Mouse (Mus musculus): Measurements from ENCODE around the gene H2afj. TPM values are rescaled to one million over a fixed set of nuclear protein-coding genes. Genes with fewer than 3 reads are reported as not detected.
A peak's percentile ranks its signal among the peaks of the same experiment; 100 is the strongest.

Gene H2afj
- polyA plus RNA-seq, 1 experiment: 254 TPM

DNA sequence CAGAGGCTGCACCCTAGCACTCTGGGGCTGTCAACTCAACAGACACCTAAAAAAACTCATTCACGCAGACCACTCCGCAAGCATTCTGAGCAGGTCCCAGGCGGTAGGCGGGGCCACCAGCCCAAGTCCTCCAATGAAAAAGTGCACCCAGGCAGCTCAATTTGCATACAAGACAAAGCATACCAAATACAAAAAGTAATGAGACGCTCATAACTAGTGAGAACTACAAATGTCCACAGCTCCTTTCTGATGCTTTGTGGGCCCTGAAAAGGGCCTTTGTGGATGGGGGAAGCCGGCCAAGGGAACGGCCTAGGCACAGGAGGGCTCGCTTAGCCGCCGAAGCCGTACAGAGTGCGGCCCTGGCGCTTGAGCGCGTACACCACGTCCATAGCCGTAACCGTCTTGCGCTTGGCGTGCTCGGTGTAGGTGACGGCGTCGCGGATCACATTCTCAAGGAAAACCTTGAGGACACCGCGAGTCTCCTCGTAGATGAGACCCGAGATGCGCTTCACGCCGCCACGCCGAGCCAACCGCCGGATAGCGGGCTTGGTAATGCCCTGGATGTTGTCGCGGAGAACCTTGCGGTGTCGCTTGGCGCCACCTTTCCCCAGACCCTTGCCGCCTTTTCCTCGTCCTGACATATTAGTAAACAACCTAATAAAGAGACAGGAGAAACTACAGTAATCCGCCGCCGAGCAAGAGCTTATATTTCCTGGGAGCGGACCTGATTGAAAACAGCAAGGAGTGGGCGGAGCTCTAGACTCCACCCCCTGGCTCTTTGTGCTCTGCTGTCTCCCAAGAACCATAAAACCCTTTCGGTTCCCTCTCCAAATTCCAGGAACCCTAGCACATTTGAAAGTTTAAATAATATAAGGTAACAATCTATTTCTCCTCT, 4.1 kb upstream of the H2afj start, which contains the start of gene Hist4h4:
Gene Hist4h4 (minus strand): TSS at position 677 of the 895 bp plus-strand sequence.
- peak within 1 kb of the TSS; percentile 17 for H3ac ChIP-seq (ENCODE audit: control insufficient read depth, insufficient read length)
- TF ChIP-seq E2F4 (IDR thresholded peaks at IDR 0.05; ENCODE audit: insufficient read depth) (peak; percentile 42), TCF3 (IDR thresholded peaks at IDR 0.05; ENCODE audit: insufficient read length, low read depth) (no peak), TCF12 (IDR thresholded peaks at IDR 0.05; ENCODE audit: insufficient read depth, poor library complexity, severe bottlenecking) (no peak), REST (IDR thresholded peaks at IDR 0.05; ENCODE audit: insufficient read depth, insufficient read length) (peak; percentile 2), POLR2A (IDR thresholded peaks at IDR 0.05; ENCODE audit: insufficient read length, low read depth) (peak; percentile 97), CEBPB (IDR thresholded peaks at IDR 0.05; ENCODE audit: insufficient read depth, poor library complexity, severe bottlenecking) (0 out of 2 replicates have a peak, but pooled peaks have one; percentile 26), POLR2AphosphoS2 (IDR thresholded peaks at IDR 0.05; ENCODE audit: insufficient read length, low read depth) (peak; percentile 100), MYOD1 (IDR thresholded peaks at IDR 0.05; ENCODE audit: control insufficient read depth in 1 of 3, insufficient read length in 2 of 3, low read depth in 2 of 3) (no peak), SRF (IDR thresholded peaks at IDR 0.05; ENCODE audit: control insufficient read depth, insufficient read length, low read depth) (no peak), MYOG (IDR thresholded peaks at IDR 0.05; ENCODE audit: control insufficient read depth in 1 of 3, insufficient read depth in 1 of 3, insufficient read length in 2 of 3, low read depth in 2 of 3) (peak in 1 of 3 experiments; percentile 28), MAX (IDR thresholded peaks at IDR 0.05; ENCODE audit: low read depth) (no peak), USF1 (IDR thresholded peaks at IDR 0.05; ENCODE audit: low read depth) (no peak)

DNA sequence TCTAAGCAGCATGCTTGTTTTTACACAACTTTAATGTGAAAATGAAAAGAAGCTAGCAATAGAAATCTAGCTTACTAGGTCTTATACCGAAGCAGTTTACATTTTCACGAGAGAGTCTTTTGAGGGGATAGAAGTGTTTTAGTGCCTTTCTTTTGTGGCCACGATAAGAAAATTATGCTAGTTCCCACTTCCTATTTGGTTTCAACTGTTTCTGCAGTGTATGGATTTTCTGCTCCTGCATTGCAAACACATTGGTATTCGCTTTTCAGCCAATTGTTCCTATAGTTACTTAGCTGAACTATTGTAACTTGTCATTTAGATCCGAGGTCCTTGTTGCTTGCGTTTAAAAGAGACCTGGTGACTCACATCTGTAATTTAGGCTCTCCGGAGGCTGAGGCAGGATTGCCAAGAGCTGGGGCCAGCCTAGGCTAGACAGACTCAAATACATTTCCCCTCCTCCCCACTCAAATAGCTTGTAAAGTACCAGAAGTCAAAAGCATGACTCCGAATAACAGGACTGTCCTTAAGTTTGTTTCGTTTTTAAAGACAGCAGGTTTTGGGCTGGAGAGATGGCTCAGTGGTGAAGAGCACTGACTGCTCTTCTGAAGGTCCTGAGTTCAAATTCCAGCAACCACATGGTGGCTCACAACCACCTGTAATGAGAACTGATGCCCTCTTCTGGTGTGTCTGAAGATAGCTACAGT, 3.2 kb upstream of the H2afj start:
- peak overlapping the region; percentile 93 for H3K4me2 ChIP-seq (ENCODE audit: low read depth)
- TF ChIP-seq MAX (IDR thresholded peaks at IDR 0.05; ENCODE audit: low read depth) (no peak), TCF3 (IDR thresholded peaks at IDR 0.05; ENCODE audit: insufficient read length, low read depth) (no peak), USF1 (IDR thresholded peaks at IDR 0.05; ENCODE audit: low read depth) (no peak), POLR2AphosphoS2 (IDR thresholded peaks at IDR 0.05; ENCODE audit: insufficient read length, low read depth) (no peak), POLR2A (IDR thresholded peaks at IDR 0.05; ENCODE audit: insufficient read length, low read depth) (no peak), E2F4 (IDR thresholded peaks at IDR 0.05; ENCODE audit: insufficient read depth) (no peak), CEBPB (IDR thresholded peaks at IDR 0.05; ENCODE audit: insufficient read depth, poor library complexity, severe bottlenecking) (no peak), SRF (IDR thresholded peaks at IDR 0.05; ENCODE audit: control insufficient read depth, insufficient read length, low read depth) (no peak), MYOD1 (IDR thresholded peaks at IDR 0.05; ENCODE audit: control insufficient read depth in 1 of 3, insufficient read length in 2 of 3, low read depth in 2 of 3) (no peak), MYOG (IDR thresholded peaks at IDR 0.05; ENCODE audit: control insufficient read depth in 1 of 3, insufficient read depth in 1 of 3, insufficient read length in 2 of 3, low read depth in 2 of 3) (no peak), REST (IDR thresholded peaks at IDR 0.05; ENCODE audit: insufficient read depth, insufficient read length) (no peak)
- H3K27me3 ChIP-seq (ENCODE audit: control insufficient read depth, insufficient read depth, insufficient read length): no peaks in the 10 kb centered on the region
- H3K4me3 ChIP-seq: peak overlapping the region; percentile 53
- H3ac ChIP-seq (ENCODE audit: control insufficient read depth, insufficient read length): peak overlapping the region; percentile 17
- H3K79me2 ChIP-seq (ENCODE audit: control insufficient read depth, insufficient read depth): peaks cover 12% of the 10 kb centered on the region
- no peaks in the 10 kb centered on the region for H3K36me3 ChIP-seq (ENCODE audit: control insufficient read depth, insufficient read depth)

More for the DNA sequence above, 4.1 kb upstream of the H2afj start, which contains the start of gene Hist4h4:
- Histone ChIP-seq H3K4me2 (ENCODE audit: low read depth) (peak within 1 kb of the TSS; percentile 93), H3K79me2 (ENCODE audit: control insufficient read depth, insufficient read depth) (peaks cover 3% of the 10 kb centered on the region), H3K36me3 (ENCODE audit: control insufficient read depth, insufficient read depth) (no peaks in the 10 kb centered on the region), H3K27me3 (ENCODE audit: control insufficient read depth, insufficient read depth, insufficient read length) (no peaks in the 10 kb centered on the region), H3K4me3 (peak within 1 kb of the TSS; percentile 53)

DNA sequence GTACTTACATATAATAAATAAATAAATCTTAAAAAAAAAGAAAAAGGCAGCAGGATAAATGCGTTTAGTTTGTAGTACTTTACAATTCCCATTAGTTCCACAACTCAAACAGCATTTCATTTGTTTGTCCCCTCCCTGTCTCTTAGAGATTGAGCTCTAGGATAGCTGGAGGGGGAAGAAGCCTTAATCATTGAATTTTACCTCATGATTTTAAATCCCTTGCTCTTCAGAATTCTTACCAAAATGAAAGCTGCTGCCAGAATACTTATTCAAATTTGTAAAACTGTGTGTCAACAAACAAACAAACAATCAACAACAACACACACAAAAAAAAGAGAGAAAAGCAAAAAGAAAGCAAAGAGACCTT, 2.7 kb upstream of the H2afj start:
- Histone ChIP-seq H3K4me2 (ENCODE audit: low read depth) (peak overlapping the region; percentile 93), H3K79me2 (ENCODE audit: control insufficient read depth, insufficient read depth) (peaks cover 17% of the 10 kb centered on the region), H3K4me3 (no peak overlapping the region), H3K36me3 (ENCODE audit: control insufficient read depth, insufficient read depth) (no peaks in the 10 kb centered on the region), H3ac (ENCODE audit: control insufficient read depth, insufficient read length) (no peak overlapping the region), H3K27me3 (ENCODE audit: control insufficient read depth, insufficient read depth, insufficient read length) (no peaks in the 10 kb centered on the region)
- TF ChIP-seq TCF3 (IDR thresholded peaks at IDR 0.05; ENCODE audit: insufficient read length, low read depth) (no peak), MYOG (IDR thresholded peaks at IDR 0.05; ENCODE audit: control insufficient read depth in 1 of 3, insufficient read depth in 1 of 3, insufficient read length in 2 of 3, low read depth in 2 of 3) (no peak), SRF (IDR thresholded peaks at IDR 0.05; ENCODE audit: control insufficient read depth, insufficient read length, low read depth) (no peak), TCF12 (IDR thresholded peaks at IDR 0.05; ENCODE audit: insufficient read depth, poor library complexity, severe bottlenecking) (no peak), MYOD1 (IDR thresholded peaks at IDR 0.05; ENCODE audit: control insufficient read depth in 1 of 3, insufficient read length in 2 of 3, low read depth in 2 of 3) (no peak), MAX (IDR thresholded peaks at IDR 0.05; ENCODE audit: low read depth) (no peak), REST (IDR thresholded peaks at IDR 0.05; ENCODE audit: insufficient read depth, insufficient read length) (no peak), POLR2AphosphoS2 (IDR thresholded peaks at IDR 0.05; ENCODE audit: insufficient read length, low read depth) (no peak), POLR2A (IDR thresholded peaks at IDR 0.05; ENCODE audit: insufficient read length, low read depth) (no peak), CEBPB (IDR thresholded peaks at IDR 0.05; ENCODE audit: insufficient read depth, poor library complexity, severe bottlenecking) (no peak)

DNA sequence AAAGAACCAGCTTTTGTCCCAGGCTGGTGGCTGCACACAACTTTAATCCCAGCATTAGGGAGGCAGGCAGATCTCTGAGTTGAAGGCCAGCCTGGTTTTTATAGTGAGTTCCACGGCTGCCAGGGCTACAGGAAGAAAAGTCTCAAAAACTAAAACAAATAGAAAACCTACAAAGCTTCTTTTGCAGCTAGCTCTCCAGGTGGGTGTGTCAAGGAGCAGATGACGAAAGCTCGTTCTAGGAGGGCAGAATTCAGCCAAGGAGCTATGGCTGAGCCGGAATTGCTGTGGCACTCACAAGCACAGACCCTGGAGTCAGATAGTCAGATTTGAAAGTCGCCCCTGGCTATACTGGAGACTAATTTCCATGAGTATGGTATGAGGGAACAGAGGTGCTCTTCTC, 1.2 kb upstream of the H2afj start:
- Histone ChIP-seq H3ac (ENCODE audit: control insufficient read depth, insufficient read length) (no peak overlapping the region), H3K4me3 (no peak overlapping the region), H3K4me2 (ENCODE audit: low read depth) (no peak overlapping the region), H3K36me3 (ENCODE audit: control insufficient read depth, insufficient read depth) (no peaks in the 10 kb centered on the region), H3K27me3 (ENCODE audit: control insufficient read depth, insufficient read depth, insufficient read length) (no peaks in the 10 kb centered on the region), H3K79me2 (ENCODE audit: control insufficient read depth, insufficient read depth) (peaks cover 18% of the 10 kb centered on the region)
- no peak for TF ChIP-seq E2F4 (IDR thresholded peaks at IDR 0.05; ENCODE audit: insufficient read depth)
- no peak for TF ChIP-seq REST (IDR thresholded peaks at IDR 0.05; ENCODE audit: insufficient read depth, insufficient read length)
- no peak for TF ChIP-seq TCF3 (IDR thresholded peaks at IDR 0.05; ENCODE audit: insufficient read length, low read depth)
- TF ChIP-seq SRF (IDR thresholded peaks at IDR 0.05; ENCODE audit: control insufficient read depth, insufficient read length, low read depth): no peak
- no peak for TF ChIP-seq USF1 (IDR thresholded peaks at IDR 0.05; ENCODE audit: low read depth)
- TF ChIP-seq POLR2AphosphoS2 (IDR thresholded peaks at IDR 0.05; ENCODE audit: insufficient read length, low read depth): no peak
- TF ChIP-seq TCF12 (IDR thresholded peaks at IDR 0.05; ENCODE audit: insufficient read depth, poor library complexity, severe bottlenecking): no peak
- TF ChIP-seq CEBPB (IDR thresholded peaks at IDR 0.05; ENCODE audit: insufficient read depth, poor library complexity, severe bottlenecking): no peak
- no peak for TF ChIP-seq POLR2A (IDR thresholded peaks at IDR 0.05; ENCODE audit: insufficient read length, low read depth)
- no peak for TF ChIP-seq MYOD1 (IDR thresholded peaks at IDR 0.05; ENCODE audit: control insufficient read depth in 1 of 3, insufficient read length in 2 of 3, low read depth in 2 of 3)
- no peak for TF ChIP-seq MYOG (IDR thresholded peaks at IDR 0.05; ENCODE audit: control insufficient read depth in 1 of 3, insufficient read depth in 1 of 3, insufficient read length in 2 of 3, low read depth in 2 of 3)
- TF ChIP-seq MAX (IDR thresholded peaks at IDR 0.05; ENCODE audit: low read depth): no peak

All from myocyte (in vitro differentiated cells).